Mouse (Mus musculus) liver, adult 2 months (tissue): ENCODE measurements around the gene Marc1.

Experiments used
- CTCF ChIP-seq: fragments of 200-500 bp; IDR thresholded peaks from 2 replicates; pipeline ENCODE4 v1.5.1; 2011; ENCODE audit warnings: low read depth, low read length, control low read depth
- POLR2A ChIP-seq: fragments of 200-500 bp; IDR thresholded peaks from 2 replicates; pipeline ENCODE4 v1.6.1; 2011; ENCODE audit warnings: low read length, control low read depth; ENCODE audit not compliant: insufficient read depth; ENCODE audit errors: extremely low read depth

DNA sequence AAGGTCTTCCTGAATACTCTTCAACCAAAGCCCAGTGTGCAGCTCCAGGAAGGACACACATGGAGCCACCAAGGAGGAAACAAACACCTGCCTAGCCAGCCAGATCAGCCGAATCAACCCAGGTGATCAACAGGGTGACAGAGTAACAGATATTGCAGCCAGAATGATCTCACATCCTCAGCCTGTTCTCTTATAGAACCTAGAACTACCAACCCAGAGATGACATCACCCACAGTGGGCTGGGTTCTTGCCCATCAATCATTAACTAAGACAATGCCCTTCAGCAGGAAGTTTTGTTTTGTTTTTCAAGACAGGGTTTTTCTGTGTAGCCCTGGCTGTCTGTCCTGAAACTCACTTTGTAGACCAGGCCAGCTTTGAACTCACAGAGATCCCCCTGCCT, 47.1 kb upstream of the Marc1 start:
- no peak for TF ChIP-seq CTCF
- TF ChIP-seq POLR2A, result no peak
